Mouse (Mus musculus) neutrophil, adult 5-6 weeks (primary cell): Measurements from ENCODE around the gene Tmigd3. TPM values are rescaled to one million over a fixed set of nuclear protein-coding genes. Genes with fewer than 3 reads are reported as not detected.
A peak's percentile ranks its signal among the peaks of the same experiment; 100 is the strongest.

Experiments
- ATAC-seq: fragments of 151-379, 151-347 bp; 2 replicates; pipeline ENCODE4 v1.8.0; 2017; ENCODE audit warnings: mild to moderate bottlenecking, moderate TSS enrichment; ENCODE audit not compliant: insufficient number of reproducible peaks, poor library complexity, low FRiP score, severe bottlenecking; ENCODE audit errors: extremely low read depth
- total RNA-seq: library from RNA; stranded (forward); fragments of 200-1000 nt; gene quantifications from 2 replicates; pipeline ENCODE4 v1.2.3, GENCODE M21; 2017

The Tmigd3 gene
- total RNA-seq, 1 experiment from 2014 or later, result not detected

- ATAC-seq, result no peak
Measured at GRCm38 (mm10) chr3:105921959-105922358, 51.3 kb downstream of the Tmigd3 start.

- no peak for ATAC-seq
Measured at GRCm38 (mm10) chr3:105924616-105925015, 53.9 kb downstream of the Tmigd3 start.

- no peak for ATAC-seq
Measured at GRCm38 (mm10) chr3:105927561-105928194, 57.0 kb downstream of the Tmigd3 start.

- ATAC-seq, result peak; percentile 21; the same call in 1 of the 2 replicates
Measured at GRCm38 (mm10) chr3:105928195-105928569, 57.5 kb downstream of the Tmigd3 start.

- no peak for ATAC-seq
Measured at GRCm38 (mm10) chr3:105928781-105929180, 58.1 kb downstream of the Tmigd3 start.

GRCm38 (mm10) chr3:105929821-105930220, 59.1 kb downstream of the Tmigd3 start:
- ATAC-seq, result no peak

- no peak for ATAC-seq
Measured at GRCm38 (mm10) chr3:105931095-105931494, 60.4 kb downstream of the Tmigd3 start.

- peak; percentile 77 for ATAC-seq
Measured at GRCm38 (mm10) chr3:105932240-105933071, 61.8 kb downstream of the Tmigd3 start, which contains the start of gene I830077J02Rik. TSS of gene I830077J02Rik (minus strand) at chr3:105932664.

GRCm38 (mm10) chr3:105933926-105934325, 63.2 kb downstream of the Tmigd3 start:
- ATAC-seq, result no peak

GRCm38 (mm10) chr3:105935033-105935432, 64.3 kb downstream of the Tmigd3 start:
- no peak for ATAC-seq

GRCm38 (mm10) chr3:105936111-105936510, 65.4 kb downstream of the Tmigd3 start:
- no peak for ATAC-seq

- ATAC-seq, result no peak
Measured at GRCm38 (mm10) chr3:105951348-105951747, 80.6 kb downstream of the Tmigd3 start.

GRCm38 (mm10) chr3:105957235-105957634, 86.5 kb downstream of the Tmigd3 start:
- ATAC-seq, result no peak

- no peak for ATAC-seq
Measured at GRCm38 (mm10) chr3:105958204-105958603, 87.5 kb downstream of the Tmigd3 start.

GRCm38 (mm10) chr3:105958974-105959580, 88.4 kb downstream of the Tmigd3 start, which contains the start of gene Wdr77:
TSS of gene Wdr77 (plus strand) at chr3:105959369.
- peak; percentile 93 for ATAC-seq

- ATAC-seq, result peak; percentile 2; the same call in 1 of the 2 replicates
Measured at GRCm38 (mm10) chr3:105959585-105959984, 88.9 kb downstream of the Tmigd3 start.

- no peak for ATAC-seq
Measured at GRCm38 (mm10) chr3:105959999-105960398, 89.3 kb downstream of the Tmigd3 start, which contains the start of gene Atp5f1. TSS of gene Atp5f1 (minus strand) at chr3:105960099.

- ATAC-seq, result no peak
Measured at GRCm38 (mm10) chr3:105960700-105961099, 90.0 kb downstream of the Tmigd3 start.

- ATAC-seq, result no peak
Measured at GRCm38 (mm10) chr3:105971831-105972446, 101.2 kb downstream of the Tmigd3 start.
